Mouse (Mus musculus) ES-Bruce4 (cell line): ENCODE results near the gene Gcnt1. TPM values are rescaled to one million over a fixed set of nuclear protein-coding genes. Genes with fewer than 3 reads are reported as not detected.

ENCODE experiments used
- H3K27ac ChIP-seq: 2 replicates; pipeline ENCODE4 v1.5.1; 2012; ENCODE audit warnings: low read length, inconsistent platforms; ENCODE audit not compliant: insufficient read depth
- H3K27me3 ChIP-seq: 2 replicates; pipeline ENCODE4 v1.6.1; 2012; ENCODE audit warnings: mild to moderate bottlenecking, low read length, inconsistent platforms; ENCODE audit not compliant: control insufficient read depth, poor library complexity, insufficient read depth, severe bottlenecking
- H3K36me3 ChIP-seq: 2 replicates; pipeline ENCODE4 v1.6.1; 2012; ENCODE audit warnings: inconsistent platforms, mild to moderate bottlenecking, low read length, moderate library complexity; ENCODE audit not compliant: control insufficient read depth, poor library complexity, insufficient read depth, severe bottlenecking
- H3K4me1 ChIP-seq: one replicate; pipeline ENCODE4 v1.8.1; 2011; ENCODE audit warnings: low read length; ENCODE audit not compliant: control insufficient read depth, insufficient read depth
- H3K4me3 ChIP-seq: 2 replicates; pipeline ENCODE4 v1.5.1; 2011; ENCODE audit warnings: low read depth, mild to moderate bottlenecking, low read length
- H3K9ac ChIP-seq: 2 replicates; pipeline ENCODE4 v1.6.1; 2012; ENCODE audit warnings: low read depth, mild to moderate bottlenecking, inconsistent platforms; ENCODE audit not compliant: poor library complexity, severe bottlenecking
- H3K9me3 ChIP-seq: replicated peaks from 2 replicates; pipeline ENCODE4 v1.6.1; 2012; ENCODE audit warnings: mild to moderate bottlenecking, low read length, inconsistent platforms; ENCODE audit not compliant: control insufficient read depth, poor library complexity, insufficient read depth, severe bottlenecking
- CTCF ChIP-seq: IDR thresholded peaks from one replicate; pipeline ENCODE4 v1.8.1; 2011; ENCODE audit warnings: low read depth, low read length
- EP300 ChIP-seq: IDR thresholded peaks from 2 replicates; pipeline ENCODE4 v1.6.1; 2011; ENCODE audit warnings: low read depth, low read length; ENCODE audit not compliant: insufficient read depth
- POLR2A ChIP-seq: IDR thresholded peaks from one replicate; pipeline ENCODE4 v1.8.1; 2011; ENCODE audit warnings: low read length; ENCODE audit not compliant: insufficient read depth
- polyA plus RNA-seq: library from polyadenylated mRNA; stranded (reverse); fragments of >200 nt; gene quantifications from 2 replicates; pipeline ENCODE4 v1.2.4, GENCODE M21; 2011; ENCODE audit warnings: low read depth; ENCODE audit not compliant: missing spikeins, insufficient read depth, insufficient read length

Gcnt1 gene
- polyA plus RNA-seq, 1 experiment, result 27.3 TPM

DNA sequence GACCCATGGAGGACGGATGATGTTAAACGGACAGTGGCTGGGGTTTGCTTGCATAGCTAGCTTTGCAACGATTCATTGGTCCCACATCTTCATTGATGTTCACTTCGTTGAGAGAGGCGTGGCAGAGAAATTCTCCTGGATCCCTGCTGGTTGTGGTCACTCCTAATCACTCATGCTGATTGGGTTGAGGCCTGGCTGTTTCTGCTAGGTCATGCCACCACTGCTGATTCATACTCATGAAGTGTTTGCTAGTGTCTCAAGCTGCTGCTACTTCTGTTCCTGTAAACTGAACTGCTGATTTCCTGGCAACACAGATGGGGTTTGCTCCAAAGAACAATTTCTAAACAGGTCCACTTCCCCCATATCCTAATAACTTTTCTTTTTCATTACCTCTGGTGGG lies 34.2 kb upstream of the Gcnt1 start:
- Histone ChIP-seq H3K9me3 (0 out of 2 replicates have a peak, but pooled peaks cover 3% of the 10 kb centered on the region), H3K27ac (no peak overlapping the region), H3K27me3 (no peaks in the 10 kb centered on the region), H3K36me3 (no peaks in the 10 kb centered on the region), H3K4me3 (no peak overlapping the region), H3K4me1 (no peaks in the 10 kb centered on the region), H3K9ac (no peak overlapping the region)
- TF ChIP-seq CTCF (no peak), EP300 (no peak), POLR2A (no peak)

DNA sequence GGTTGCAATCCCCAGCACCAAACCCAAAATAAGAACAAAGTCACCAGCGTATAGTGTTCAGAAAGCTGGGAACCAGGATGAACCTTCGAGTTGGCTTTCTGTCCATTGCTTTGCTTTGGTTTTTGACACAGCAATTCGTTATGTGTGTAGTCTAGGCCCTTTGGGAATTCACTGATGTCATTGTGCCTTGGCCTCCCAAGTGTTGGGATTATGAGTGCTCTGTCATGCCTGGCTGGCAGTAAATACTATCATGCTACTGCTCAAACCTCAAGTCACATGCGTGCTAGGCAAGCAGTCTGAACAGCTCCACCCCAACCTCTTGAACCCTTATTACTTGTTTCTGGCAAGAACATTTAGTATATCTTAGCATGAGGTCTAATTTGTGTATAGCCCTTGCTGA lies 30.5 kb upstream of the Gcnt1 start:
- no peak overlapping the region for H3K4me3 ChIP-seq
- H3K4me1 ChIP-seq, result no peaks in the 10 kb centered on the region
- no peaks in the 10 kb centered on the region for H3K27me3 ChIP-seq
- H3K9me3 ChIP-seq, result 0 out of 2 replicates have a peak, but pooled peaks cover 3% of the 10 kb centered on the region
- H3K36me3 ChIP-seq, result peaks cover 12% of the 10 kb centered on the region; the same call in 1 of the 2 replicates
- H3K27ac ChIP-seq, result no peak overlapping the region
- TF ChIP-seq CTCF (no peak), EP300 (no peak), POLR2A (no peak)
- H3K9ac ChIP-seq, result no peak overlapping the region

- no peak overlapping the region for H3K9ac ChIP-seq
- H3K36me3 ChIP-seq, result peaks cover 23% of the 10 kb centered on the region
- no peak overlapping the region for H3K27ac ChIP-seq
- TF ChIP-seq POLR2A, result no peak
- TF ChIP-seq EP300, result no peak
- TF ChIP-seq CTCF, result no peak
- no peaks in the 10 kb centered on the region for H3K4me1 ChIP-seq
- no peaks in the 10 kb centered on the region for H3K9me3 ChIP-seq
- no peak overlapping the region for H3K4me3 ChIP-seq
- H3K27me3 ChIP-seq, result no peaks in the 10 kb centered on the region
Observed at GRCm38 (mm10) chr19:17400571-17400970, 27.9 kb upstream of the Gcnt1 start.

DNA sequence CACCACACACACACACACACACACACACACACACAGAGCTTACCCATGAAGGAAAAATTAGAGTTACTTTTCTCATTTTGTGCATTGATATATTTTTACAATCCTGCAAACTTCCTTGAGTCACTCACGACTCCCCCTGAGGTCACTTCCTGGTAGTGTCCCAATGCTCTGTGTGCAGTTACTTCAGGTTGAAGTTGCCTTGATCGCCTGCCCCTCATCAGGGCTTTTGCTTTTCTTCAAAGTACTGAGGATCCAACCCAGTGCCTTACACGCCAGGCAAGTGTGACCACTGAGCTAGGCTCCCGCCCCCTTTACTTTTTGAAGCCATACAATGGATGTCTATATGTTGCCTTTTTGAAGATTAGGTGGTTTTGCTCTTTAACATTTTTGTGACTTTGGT lies 27.3 kb upstream of the Gcnt1 start:
- TF ChIP-seq CTCF (no peak), POLR2A (no peak), EP300 (no peak)
- Histone ChIP-seq H3K36me3 (peaks cover 23% of the 10 kb centered on the region), H3K4me3 (no peak overlapping the region)

GRCm38 (mm10) chr19:17397922-17398321 lies 25.3 kb upstream of the Gcnt1 start:
- Histone ChIP-seq H3K4me1 (no peaks in the 10 kb centered on the region), H3K9me3 (no peaks in the 10 kb centered on the region), H3K27me3 (no peaks in the 10 kb centered on the region), H3K9ac (no peak overlapping the region), H3K36me3 (peaks cover 23% of the 10 kb centered on the region), H3K4me3 (no peak overlapping the region), H3K27ac (no peak overlapping the region)
- TF ChIP-seq EP300 (no peak), POLR2A (no peak), CTCF (no peak)

More for the DNA sequence above, 27.3 kb upstream of the Gcnt1 start:
- no peak overlapping the region for H3K27ac ChIP-seq
- no peaks in the 10 kb centered on the region for H3K9me3 ChIP-seq
- no peaks in the 10 kb centered on the region for H3K4me1 ChIP-seq
- no peak overlapping the region for H3K9ac ChIP-seq
- no peaks in the 10 kb centered on the region for H3K27me3 ChIP-seq

GRCm38 (mm10) chr19:17396802-17397201 lies 24.2 kb upstream of the Gcnt1 start:
- no peak for TF ChIP-seq CTCF
- no peak for TF ChIP-seq POLR2A
- no peak for TF ChIP-seq EP300
- H3K9me3 ChIP-seq, result no peaks in the 10 kb centered on the region
- H3K9ac ChIP-seq, result no peak overlapping the region
- peaks cover 23% of the 10 kb centered on the region for H3K36me3 ChIP-seq
- H3K27ac ChIP-seq, result no peak overlapping the region
- no peak overlapping the region for H3K4me3 ChIP-seq
- H3K27me3 ChIP-seq, result no peaks in the 10 kb centered on the region
- H3K4me1 ChIP-seq, result no peaks in the 10 kb centered on the region
